Mouse (Mus musculus) left cerebral cortex, postnatal 14 days (tissue): ENCODE results near the gene Pcbp2. TPM values are rescaled to one million over a fixed set of nuclear protein-coding genes. Genes with fewer than 3 reads are reported as not detected.

ENCODE experiments used
- total RNA-seq, 2 experiments: library from RNA; stranded (reverse); gene quantifications; 2 replicates each; pipeline ENCODE4 v1.2.3; 2021

Gene Pcbp2
- total RNA-seq, 2 experiments from 2014 or later, result 436 to 453 TPM

Other genes starting within 250 kb of the Pcbp2 start
- 1 to 10 TPM in 1 of 2 experiments, under 1 TPM in 1; 0.99 to 1.2 TPM for gene Itgb7, start 238.6 kb upstream of the Pcbp2 start, total RNA-seq
- 1 to 10 TPM; 8.3 to 9.4 TPM for gene Rarg, start 213.0 kb upstream of the Pcbp2 start, total RNA-seq
- gene Gm9918, start 200.0 kb upstream of the Pcbp2 start, total RNA-seq, result not detected
- 10 to 100 TPM; 36.8 to 40.6 TPM for gene Mfsd5, start 191.1 kb upstream of the Pcbp2 start, total RNA-seq
- 1 to 10 TPM; 1.8 to 2.3 TPM for gene Espl1, start 174.3 kb upstream of the Pcbp2 start, total RNA-seq
- gene Pfdn5, start 144.4 kb upstream of the Pcbp2 start, total RNA-seq, result 100 to 1,000 TPM; 313 to 315 TPM
- gene Myg1, start 138.8 kb upstream of the Pcbp2 start, total RNA-seq, result 10 to 100 TPM; 48.2 to 51.4 TPM
- gene Aaas, start 119.8 kb upstream of the Pcbp2 start, total RNA-seq, result 10 to 100 TPM; 17.5 to 18.8 TPM
- under 1 TPM; 0.26 to 0.53 TPM for gene Sp7, start 103.4 kb upstream of the Pcbp2 start, total RNA-seq
- gene Sp1, start 64.4 kb upstream of the Pcbp2 start, total RNA-seq, result 10 to 100 TPM; 23.2 to 24.5 TPM
- gene Amhr2, start 25.2 kb upstream of the Pcbp2 start, total RNA-seq, result under 1 TPM; 0.51 to 0.75 TPM
- gene Prr13, start 11.5 kb upstream of the Pcbp2 start, total RNA-seq, result 10 to 100 TPM; 22.3 to 24.8 TPM
- gene Gm10337, start 33.2 kb downstream of the Pcbp2 start, total RNA-seq, result not detected
- gene Map3k12, start 46.5 kb downstream of the Pcbp2 start, total RNA-seq, result 10 to 100 TPM; 93.7 to 94.0 TPM
- 10 to 100 TPM; 32.4 to 34.2 TPM for gene Tarbp2, start 47.7 kb downstream of the Pcbp2 start, total RNA-seq
- gene Npff, start 54.4 kb downstream of the Pcbp2 start, total RNA-seq, result 1 to 10 TPM; 1.6 to 3.7 TPM
- gene Gm28047, start 154.5 kb downstream of the Pcbp2 start, total RNA-seq, result 1 to 10 TPM in 1 of 2 experiments, not detected in 1; 1.4 TPM
- gene Atf7, start 154.9 kb downstream of the Pcbp2 start, total RNA-seq, result 10 to 100 TPM; 24.5 to 29.6 TPM
- 10 to 100 TPM; 13.4 to 14.4 TPM for gene Atp5g2, start 201.8 kb downstream of the Pcbp2 start, total RNA-seq